Mouse (Mus musculus) forebrain, embryonic 10.5 days (tissue): Measurements from ENCODE around the gene Gjc1. TPM values are rescaled to one million over a fixed set of nuclear protein-coding genes. Genes with fewer than 3 reads are reported as not detected.

ENCODE experiments used
- DNase-seq: peaks from one replicate; pipeline ENCODE4 v3.0.0-alpha.2; 2017; ENCODE audit warnings: low spot score; ENCODE audit errors: extremely low spot score
- H3K27ac ChIP-seq: fragments of 300-500 bp; sonication (generic); 2 replicates; pipeline ENCODE4 v1.5.1; 2016; ENCODE audit warnings: mild to moderate bottlenecking
- H3K27me3 ChIP-seq: fragments of 300-500 bp; sonication (generic); 2 replicates; pipeline ENCODE4 v1.6.1; 2016; ENCODE audit warnings: mild to moderate bottlenecking; ENCODE audit not compliant: poor library complexity, severe bottlenecking
- H3K36me3 ChIP-seq: fragments of 300-500 bp; sonication (generic); replicated peaks from 2 replicates; pipeline ENCODE4 v1.6.1; 2016; ENCODE audit warnings: mild to moderate bottlenecking, moderate library complexity
- H3K4me1 ChIP-seq: fragments of 300-500 bp; sonication (generic); 2 replicates; pipeline ENCODE4 v1.6.1; 2016
- H3K4me3 ChIP-seq: fragments of 300-500 bp; sonication (generic); 2 replicates; pipeline ENCODE4 v1.5.1; 2016; ENCODE audit warnings: mild to moderate bottlenecking, moderate library complexity
- H3K9me3 ChIP-seq: fragments of 300-500 bp; sonication (generic); 2 replicates; pipeline ENCODE4 v1.6.1; 2016; ENCODE audit warnings: mild to moderate bottlenecking, moderate library complexity
- WGBS: fragments of 180-500 bp; shearing (Covaris S2); methylation state at CpG from one replicate; pipeline ENCODE4 v1.1.7; 2016; 5-methylcytosine and 5-hydroxymethylcytosine counted together
- polyA plus RNA-seq: library from polyadenylated mRNA; unstranded; fragments of >200 nt; fragmentation: Nextera tagmentation; extraction: Ambion mirVana; gene quantifications from 2 replicates; pipeline ENCODE4 v1.2.1, GENCODE M21; 2016

Gjc1 gene
- polyA plus RNA-seq, 1 experiment from 2014 or later = 87.4 TPM

DNA sequence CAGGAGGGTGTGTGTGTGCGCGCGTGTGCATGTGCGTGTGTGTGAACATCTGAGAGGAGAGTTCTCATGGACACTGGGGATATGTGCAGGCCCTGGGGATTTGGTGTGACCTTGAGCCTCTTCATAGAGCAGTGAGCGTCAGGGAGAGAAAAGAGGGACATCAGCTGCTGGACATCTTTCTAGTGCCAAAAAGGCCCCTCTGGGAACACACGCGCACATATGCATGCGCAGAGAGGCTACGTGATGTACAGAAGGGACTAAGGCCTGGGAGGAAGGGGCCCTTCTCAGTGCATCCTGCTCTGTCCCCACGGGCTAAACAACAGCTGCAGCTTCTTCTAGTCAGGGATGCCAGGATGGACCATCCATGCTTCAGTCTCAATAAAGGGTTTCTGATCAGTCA, 14.7 kb upstream of the Gjc1 start:
- H3K27ac ChIP-seq = no peak overlapping the region
- no peaks in the 10 kb centered on the region for H3K27me3 ChIP-seq
- H3K4me3 ChIP-seq = no peak overlapping the region
- H3K36me3 ChIP-seq = peaks cover 33% of the 10 kb centered on the region
- DNase-seq = no peak
- H3K4me1 ChIP-seq = no peaks in the 10 kb centered on the region
- 91% methylated on average over 10 of the region's 10 CpGs for WGBS
- no peaks in the 10 kb centered on the region for H3K9me3 ChIP-seq

GRCm38 (mm10) chr11:102832700-102833297, 13.3 kb upstream of the Gjc1 start:
- H3K9me3 ChIP-seq = 0 out of 2 replicates have a peak, but pooled peaks cover 2% of the 10 kb centered on the region
- H3K27ac ChIP-seq = no peak overlapping the region
- DNase-seq = no peak
- H3K4me1 ChIP-seq = no peaks in the 10 kb centered on the region
- H3K27me3 ChIP-seq = no peaks in the 10 kb centered on the region
- H3K4me3 ChIP-seq = no peak overlapping the region
- 76% methylated on average over 18 of the region's 18 CpGs for WGBS
- H3K36me3 ChIP-seq = peaks cover 19% of the 10 kb centered on the region

DNA sequence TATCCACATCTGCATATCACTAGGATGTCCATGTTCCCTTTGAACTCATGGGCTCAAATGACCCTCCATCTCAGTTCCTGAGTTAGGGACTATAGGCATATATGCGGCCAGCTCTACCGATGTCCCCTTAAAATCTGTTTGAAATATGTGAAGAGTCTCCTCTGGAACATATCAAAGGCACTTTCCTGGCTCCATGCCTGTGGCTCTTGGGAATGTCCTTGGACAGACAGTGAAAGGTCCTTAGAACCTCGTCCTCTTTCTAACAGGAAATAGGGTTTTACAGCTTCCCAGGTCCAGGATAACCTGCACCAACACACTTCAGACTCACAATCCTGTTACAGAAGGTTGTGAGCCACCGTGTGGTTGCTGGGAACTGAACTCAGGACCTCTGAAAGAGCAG, 10.8 kb upstream of the Gjc1 start:
- 0 out of 2 replicates have a peak, but pooled peaks cover 2% of the 10 kb centered on the region for H3K9me3 ChIP-seq
- no peaks in the 10 kb centered on the region for H3K36me3 ChIP-seq
- no peaks in the 10 kb centered on the region for H3K4me1 ChIP-seq
- no peak overlapping the region for H3K4me3 ChIP-seq
- 83% methylated on average over 4 of the region's 4 CpGs for WGBS
- H3K27ac ChIP-seq = no peak overlapping the region
- DNase-seq = no peak
- no peaks in the 10 kb centered on the region for H3K27me3 ChIP-seq

DNA sequence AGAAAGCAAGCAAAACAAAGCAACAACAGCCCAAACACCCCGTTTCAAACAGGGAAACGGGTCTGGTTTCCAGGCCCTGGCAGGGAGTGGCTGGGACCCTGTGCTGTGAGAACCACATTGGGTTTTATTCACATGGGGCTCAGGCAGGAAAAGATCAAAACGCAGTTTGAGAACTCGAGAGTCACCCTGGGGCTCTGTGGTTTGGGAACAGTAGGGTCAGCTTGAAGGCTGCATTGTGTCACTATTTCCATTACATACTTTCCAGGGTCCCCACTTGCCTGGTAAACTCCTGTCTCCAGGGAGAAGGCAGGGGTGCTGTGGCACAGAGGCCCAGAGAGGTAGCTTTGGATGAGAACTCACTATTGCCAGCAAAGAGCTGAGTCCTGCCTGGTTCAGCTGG, 7.6 kb upstream of the Gjc1 start:
- Histone ChIP-seq H3K36me3 (no peaks in the 10 kb centered on the region), H3K27me3 (peaks cover 5% of the 10 kb centered on the region; the same call in 1 of the 2 replicates), H3K4me1 (no peaks in the 10 kb centered on the region), H3K9me3 (0 out of 2 replicates have a peak, but pooled peaks cover 2% of the 10 kb centered on the region), H3K4me3 (no peak overlapping the region), H3K27ac (no peak overlapping the region)
- no peak for DNase-seq
- 71% methylated on average over 4 of the region's 4 CpGs for WGBS

GRCm38 (mm10) chr11:102826476-102826875, 7.0 kb upstream of the Gjc1 start:
- no peaks in the 10 kb centered on the region for H3K4me1 ChIP-seq
- DNase-seq = no peak
- H3K9me3 ChIP-seq = 0 out of 2 replicates have a peak, but pooled peaks cover 2% of the 10 kb centered on the region
- H3K36me3 ChIP-seq = no peaks in the 10 kb centered on the region
- no peak overlapping the region for H3K4me3 ChIP-seq
- no peak overlapping the region for H3K27ac ChIP-seq
- peaks cover 6% of the 10 kb centered on the region; the same call in 1 of the 2 replicates for H3K27me3 ChIP-seq
- 69% methylated on average over 2 of the region's 2 CpGs for WGBS

GRCm38 (mm10) chr11:102821231-102821630, 1.7 kb upstream of the Gjc1 start:
- 51% methylated on average over 6 of the region's 6 CpGs for WGBS
- no peak for DNase-seq
- H3K4me1 ChIP-seq = peaks cover 31% of the 10 kb centered on the region
- no peak overlapping the region for H3K4me3 ChIP-seq
- no peaks in the 10 kb centered on the region for H3K36me3 ChIP-seq
- no peak overlapping the region for H3K27ac ChIP-seq
- H3K27me3 ChIP-seq = peaks cover 16% of the 10 kb centered on the region
- no peaks in the 10 kb centered on the region for H3K9me3 ChIP-seq

DNA sequence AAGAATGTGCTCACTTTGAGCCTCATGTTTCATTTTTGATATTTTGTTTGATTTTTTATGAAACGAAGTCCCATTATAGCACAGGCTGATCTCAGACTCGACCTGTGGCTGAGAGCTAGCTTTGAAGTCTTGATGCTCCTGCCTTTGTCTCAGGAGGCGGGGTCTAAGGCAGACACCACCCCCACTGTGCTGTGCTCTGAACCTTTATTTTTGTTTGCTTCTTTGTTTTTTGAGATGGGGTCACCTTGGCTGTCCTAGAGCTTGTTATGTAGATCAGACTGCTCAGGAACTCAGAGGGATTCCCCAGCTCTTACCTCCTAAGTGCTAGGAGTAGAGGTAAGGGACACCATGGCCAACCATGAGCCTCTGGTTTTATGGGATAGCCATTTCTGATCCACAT, 932 bp upstream of the Gjc1 start:
- H3K4me3 ChIP-seq = no peak overlapping the region; the same call in 1 of the 2 replicates
- peaks cover 39% of the 10 kb centered on the region for H3K4me1 ChIP-seq
- 7% methylated on average over 3 of the region's 3 CpGs for WGBS
- no peaks in the 10 kb centered on the region for H3K36me3 ChIP-seq
- H3K27me3 ChIP-seq = peaks cover 16% of the 10 kb centered on the region
- DNase-seq = no peak
- H3K27ac ChIP-seq = no peak overlapping the region
- H3K9me3 ChIP-seq = no peaks in the 10 kb centered on the region

- Histone ChIP-seq H3K27me3 (peaks cover 16% of the 10 kb centered on the region), H3K4me3 (peak overlapping the region; percentile 78), H3K27ac (peak overlapping the region; percentile 98), H3K9me3 (no peaks in the 10 kb centered on the region), H3K36me3 (peaks cover under 1% of the 10 kb centered on the region; the same call in 1 of the 2 replicates), H3K4me1 (peaks cover 45% of the 10 kb centered on the region)
- WGBS = 6% methylated on average over 14 of the region's 14 CpGs
- no peak for DNase-seq
These were observed 384 bp upstream of the Gjc1 start for GRCm38 (mm10) chr11:102819783-102820385.

GRCm38 (mm10) chr11:102818121-102819020, 1.1 kb downstream of the Gjc1 start:
- Histone ChIP-seq H3K27me3 (peaks cover 16% of the 10 kb centered on the region), H3K36me3 (peaks cover 5% of the 10 kb centered on the region; the same call in 1 of the 2 replicates), H3K4me3 (peak overlapping the region; percentile 78), H3K4me1 (peaks cover 54% of the 10 kb centered on the region), H3K27ac (peak overlapping the region; percentile 98), H3K9me3 (no peaks in the 10 kb centered on the region)
- DNase-seq = peak; percentile 53
- under 1% methylated on average over 83 of the region's 92 CpGs for WGBS

GRCm38 (mm10) chr11:102814881-102815280, 4.6 kb downstream of the Gjc1 start:
- no peaks in the 10 kb centered on the region for H3K9me3 ChIP-seq
- peaks cover 52% of the 10 kb centered on the region for H3K4me1 ChIP-seq
- no peak overlapping the region for H3K4me3 ChIP-seq
- H3K27me3 ChIP-seq = no peaks in the 10 kb centered on the region
- DNase-seq = no peak
- H3K36me3 ChIP-seq = peaks cover 23% of the 10 kb centered on the region
- no peak overlapping the region for H3K27ac ChIP-seq

DNA sequence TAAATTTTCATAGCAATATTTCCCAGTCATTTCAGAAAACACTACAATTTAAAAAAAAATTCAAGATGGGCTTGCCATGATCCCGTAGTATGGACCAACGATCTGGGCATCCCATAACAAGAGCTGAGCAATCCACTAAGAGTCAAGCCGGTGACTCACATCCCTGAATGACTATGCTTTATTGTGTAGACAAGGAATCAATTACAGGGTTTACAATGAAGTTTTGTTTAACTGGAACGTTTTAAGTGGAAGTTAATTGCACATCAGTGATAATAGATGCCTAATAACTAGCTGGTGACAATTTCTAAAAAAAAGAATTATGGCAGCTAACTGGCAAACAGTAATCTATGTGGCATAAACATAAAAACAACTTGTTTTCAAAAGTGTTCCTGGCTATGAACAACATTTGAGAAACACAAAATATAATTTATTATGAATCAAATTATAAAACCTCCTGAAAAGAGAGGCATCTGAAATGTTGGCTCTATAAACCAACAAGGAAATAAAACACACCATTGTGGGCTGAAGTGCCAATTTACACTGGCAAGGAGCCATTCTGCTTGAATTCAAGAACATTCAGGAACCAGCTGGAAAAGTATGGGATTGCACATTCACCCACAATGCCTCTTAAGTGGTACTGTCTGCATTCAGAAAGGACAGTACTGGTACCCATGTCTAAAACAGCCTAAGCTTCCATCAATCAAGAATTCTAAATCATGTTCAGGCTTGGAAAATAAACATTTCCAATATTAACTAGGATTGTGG, 8.6 kb downstream of the Gjc1 start:
- no peak overlapping the region for H3K27ac ChIP-seq
- no peak overlapping the region for H3K4me3 ChIP-seq
- no peaks in the 10 kb centered on the region for H3K27me3 ChIP-seq
- no peaks in the 10 kb centered on the region for H3K9me3 ChIP-seq
- WGBS = 64% methylated on average over 4 of the region's 4 CpGs
- DNase-seq = no peak
- H3K36me3 ChIP-seq = peaks cover 42% of the 10 kb centered on the region
- H3K4me1 ChIP-seq = peaks cover 25% of the 10 kb centered on the region

DNA sequence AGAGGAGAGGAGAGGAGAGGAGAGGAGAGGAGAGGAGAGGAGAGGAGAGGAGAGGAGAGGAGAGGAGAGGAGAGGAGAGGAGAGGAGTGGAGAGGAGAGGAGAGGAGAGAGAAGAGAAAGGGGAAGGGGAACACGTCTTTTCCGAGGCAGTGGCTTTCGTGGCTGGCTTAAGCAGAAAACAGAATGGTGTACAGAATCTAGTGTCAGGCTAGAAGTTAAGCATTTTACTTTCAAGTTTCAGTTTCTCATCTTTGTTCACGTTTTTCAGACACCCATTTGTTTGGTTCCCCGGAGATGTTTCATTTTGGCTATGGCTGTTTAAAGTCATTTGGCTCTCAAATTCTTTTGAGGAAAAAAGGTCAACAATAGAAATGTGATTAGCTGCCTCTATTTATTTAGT, 11.3 kb downstream of the Gjc1 start:
- H3K27me3 ChIP-seq = no peaks in the 10 kb centered on the region
- H3K36me3 ChIP-seq = peaks cover 62% of the 10 kb centered on the region
- WGBS = 88% methylated on average over 5 of the region's 5 CpGs

More for the DNA sequence above, 11.3 kb downstream of the Gjc1 start:
- DNase-seq = no peak
- Histone ChIP-seq H3K27ac (no peak overlapping the region), H3K9me3 (peaks cover 4% of the 10 kb centered on the region; the same call in 1 of the 2 replicates), H3K4me1 (peaks cover 7% of the 10 kb centered on the region; the same call in 1 of the 2 replicates), H3K4me3 (no peak overlapping the region)
